Mouse (Mus musculus): ENCODE measurements around the gene B3gat1. TPM values are rescaled to one million over a fixed set of nuclear protein-coding genes. Genes with fewer than 3 reads are reported as not detected.

Gene B3gat1
- total RNA-seq (2021): 1 to 10 TPM in 1 of 2 experiments, under 1 TPM in 1; 0.09 to 1.3 TPM
- long read RNA-seq, experiment 1, partial matches to known transcripts: 0 of 2 reads
- long read RNA-seq, experiment 1, other reads (novel, unspliced or antisense): 1 of 2 reads
- long read RNA-seq, experiment 2: 0 reads

GRCm38 (mm10) chr9:26733206-26733891, at the start of gene B3gat1:
Gene B3gat1, plus strand, starts transcription at chr9:26733728.
- no peak for DNase-seq (ENCODE audit: low spot score)

- DNase-seq (ENCODE audit: low spot score): no peak
Observed at GRCm38 (mm10) chr9:26689171-26689570, 44.4 kb upstream of the B3gat1 start.

- DNase-seq (ENCODE audit: low spot score): no peak
Observed at GRCm38 (mm10) chr9:26689956-26690698, 43.4 kb upstream of the B3gat1 start.

GRCm38 (mm10) chr9:26692641-26693040, 40.9 kb upstream of the B3gat1 start:
- DNase-seq (ENCODE audit: low spot score): no peak

GRCm38 (mm10) chr9:26694656-26695055, 38.9 kb upstream of the B3gat1 start:
- no peak for DNase-seq (ENCODE audit: low spot score)

- no peak for DNase-seq (ENCODE audit: low spot score)
Observed at GRCm38 (mm10) chr9:26695178-26695577, 38.4 kb upstream of the B3gat1 start.

- no peak for DNase-seq (ENCODE audit: low spot score)
Observed at GRCm38 (mm10) chr9:26698286-26698685, 35.2 kb upstream of the B3gat1 start.

- no peak for DNase-seq (ENCODE audit: low spot score)
Observed at GRCm38 (mm10) chr9:26700329-26700728, 33.2 kb upstream of the B3gat1 start.

GRCm38 (mm10) chr9:26718388-26718787, 15.1 kb upstream of the B3gat1 start:
- DNase-seq (ENCODE audit: low spot score): no peak

- no peak for DNase-seq (ENCODE audit: low spot score)
Observed at GRCm38 (mm10) chr9:26721771-26722170, 11.8 kb upstream of the B3gat1 start.

GRCm38 (mm10) chr9:26725709-26726108, 7.8 kb upstream of the B3gat1 start:
- DNase-seq (ENCODE audit: low spot score): no peak

- DNase-seq (ENCODE audit: low spot score): no peak
Observed at GRCm38 (mm10) chr9:26727445-26727844, 6.1 kb upstream of the B3gat1 start.

- no peak for DNase-seq (ENCODE audit: low spot score)
Observed at GRCm38 (mm10) chr9:26728556-26728955, 5.0 kb upstream of the B3gat1 start.

GRCm38 (mm10) chr9:26733986-26734385, 458 bp downstream of the B3gat1 start:
- DNase-seq (ENCODE audit: low spot score): no peak

GRCm38 (mm10) chr9:26737116-26737515, 3.6 kb downstream of the B3gat1 start:
- DNase-seq (ENCODE audit: low spot score): no peak

GRCm38 (mm10) chr9:26742817-26743216, 9.3 kb downstream of the B3gat1 start:
- DNase-seq (ENCODE audit: low spot score): no peak

- no peak for DNase-seq (ENCODE audit: low spot score)
Observed at GRCm38 (mm10) chr9:26747121-26747520, 13.6 kb downstream of the B3gat1 start.

GRCm38 (mm10) chr9:26748893-26749292, 15.4 kb downstream of the B3gat1 start:
- no peak for DNase-seq (ENCODE audit: low spot score)

- DNase-seq (ENCODE audit: low spot score): peak; percentile 42
Observed at GRCm38 (mm10) chr9:26760081-26760480, 26.6 kb downstream of the B3gat1 start.

GRCm38 (mm10) chr9:26760576-26760975, 27.0 kb downstream of the B3gat1 start:
- no peak for DNase-seq (ENCODE audit: low spot score)

GRCm38 (mm10) chr9:26762477-26762876, 28.9 kb downstream of the B3gat1 start:
- no peak for DNase-seq (ENCODE audit: low spot score)

- DNase-seq (ENCODE audit: low spot score): no peak
Observed at GRCm38 (mm10) chr9:26768181-26768580, 34.7 kb downstream of the B3gat1 start.

- no peak for DNase-seq (ENCODE audit: low spot score)
Observed at GRCm38 (mm10) chr9:26775700-26776099, 42.2 kb downstream of the B3gat1 start.

Measured in gastrocnemius, adult 18-20 months (tissue).